ENCODE assay signal across 8 mouse cellular contexts in the genomic region with DNA sequence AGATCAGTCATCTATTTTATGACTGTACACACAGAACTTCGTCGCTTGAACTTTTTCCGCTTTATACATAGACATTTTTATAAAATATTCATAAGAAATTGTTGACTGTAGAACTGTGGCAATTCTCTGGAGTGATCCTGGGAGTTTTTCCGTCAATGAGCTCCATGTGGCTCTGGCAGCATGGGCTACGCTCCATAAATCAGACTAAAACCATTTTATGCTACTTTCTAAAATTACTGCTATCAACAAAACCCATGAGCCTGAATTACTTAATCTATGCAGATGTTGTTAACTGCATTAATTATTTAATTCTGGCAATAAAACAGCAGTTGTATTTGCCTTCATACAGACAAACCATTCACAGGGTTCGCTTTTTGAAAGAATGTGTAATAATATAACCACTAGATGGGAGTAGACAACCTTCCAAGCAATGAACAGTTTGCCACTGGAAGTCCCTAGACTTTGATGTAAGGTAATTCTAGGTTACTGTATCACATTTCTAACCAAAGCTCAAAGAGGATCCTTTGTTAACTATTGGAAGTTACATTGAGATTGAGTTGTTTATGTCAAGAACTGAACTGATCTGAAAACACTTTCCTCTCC.
A peak's percentile ranks its signal among the peaks of the same experiment; 100 is the strongest.
DNase-seq lines count a peak whose midpoint lies in the region; ATAC-seq and TF ChIP-seq lines count a peak whose summit lies in the region.

No protein-coding gene starts in this region.

- TF ChIP-seq CTCF in E14TG2a.4 (conservative IDR thresholded peaks at IDR 0.05; ENCODE audit: low read length): peak; percentile 27; the same call in 1 of the 2 replicates
- TF ChIP-seq CTCF in kidney, adult 2 months (conservative IDR thresholded peaks at IDR 0.05; ENCODE audit: insufficient read depth, insufficient read length, low read depth, low read length): no peak

- 55% methylated on average over 6 of the region's 6 CpGs for WGBS in kidney, embryonic 16.5 days
- WGBS in midbrain, embryonic 14.5 days: 55% methylated on average over 6 of the region's 6 CpGs
- WGBS in kidney, adult 2 months: 44% methylated on average over 6 of the region's 6 CpGs

- no peaks in the 10 kb centered on the region for H3K27me3 ChIP-seq in kidney, embryonic 16.5 days (ENCODE audit: insufficient read depth, low read length)
- H3K27me3 ChIP-seq in E14TG2a.4 (ENCODE audit: insufficient read depth, low read length): no peaks in the 10 kb centered on the region
- peaks cover 5% of the 10 kb centered on the region; the same call in 1 of the 2 replicates for H3K27me3 ChIP-seq in midbrain, embryonic 14.5 days (ENCODE audit: control insufficient read depth, insufficient read depth, low read length)
- H3K27me3 ChIP-seq in kidney, adult 2 months (replicated peaks; ENCODE audit: control insufficient read depth, insufficient read depth, low read length): no peaks in the 10 kb centered on the region

- H3K27ac ChIP-seq in kidney, embryonic 16.5 days (ENCODE audit: low read length): no peak overlapping the region
- H3K27ac ChIP-seq in midbrain, embryonic 14.5 days (replicated peaks; ENCODE audit: low read depth, low read length): no peak overlapping the region
- no peak overlapping the region for H3K27ac ChIP-seq in kidney, adult 2 months (ENCODE audit: insufficient read depth, low read depth, low read length)

- H3K36me3 ChIP-seq in kidney, embryonic 16.5 days (ENCODE audit: insufficient read depth, low read length): no peaks in the 10 kb centered on the region
- no peaks in the 10 kb centered on the region for H3K36me3 ChIP-seq in E14TG2a.4 (ENCODE audit: insufficient read depth, low read length)
- H3K36me3 ChIP-seq in midbrain, embryonic 14.5 days (ENCODE audit: control insufficient read depth, insufficient read depth, low read length): no peaks in the 10 kb centered on the region
- no peaks in the 10 kb centered on the region for H3K36me3 ChIP-seq in kidney, adult 2 months (ENCODE audit: control insufficient read depth, insufficient read depth, low read length)

- H3K9ac ChIP-seq in kidney, embryonic 16.5 days (replicated peaks; ENCODE audit: low read length): no peak overlapping the region
- no peak overlapping the region for H3K9ac ChIP-seq in midbrain, embryonic 14.5 days (replicated peaks; ENCODE audit: low read length)

- no peaks in the 10 kb centered on the region for H3K9me3 ChIP-seq in kidney, embryonic 16.5 days (ENCODE audit: low read length)
- no peaks in the 10 kb centered on the region for H3K9me3 ChIP-seq in E14TG2a.4 (ENCODE audit: low read length)
- no peaks in the 10 kb centered on the region for H3K9me3 ChIP-seq in midbrain, embryonic 14.5 days (ENCODE audit: control insufficient read depth, low read length)

- peak; percentile 71; the same call in 1 of the 2 replicates for ATAC-seq in kidney, embryonic 16.5 days (ENCODE audit: low FRiP score, low TSS enrichment)
- ATAC-seq in midbrain, embryonic 14.5 days (ENCODE audit: low FRiP score, low TSS enrichment): peak; percentile 59

- TF ChIP-seq POLR2A in kidney, adult 2 months (IDR thresholded peaks at IDR 0.05; ENCODE audit: low read depth, low read length): no peak

- no peak for DNase-seq in kidney, postnatal 36 days
- peak; percentile 22 for DNase-seq in embryo, embryonic 9.5 days (ENCODE audit: extremely low spot score)
- peak; percentile 84 for DNase-seq in midbrain, embryonic 14.5 days
- DNase-seq in spleen, adult 12 weeks (ENCODE audit: low spot score): no peak
- DNase-seq in urinary bladder, adult 18-20 months (ENCODE audit: low spot score in 2 of 2): no peak
- DNase-seq in kidney, adult 2 months: no peak

- H3K4me3 ChIP-seq in kidney, embryonic 16.5 days (ENCODE audit: low read length): no peak overlapping the region
- H3K4me3 ChIP-seq in E14TG2a.4 (replicated peaks; ENCODE audit: low read length): no peak overlapping the region
- H3K4me3 ChIP-seq in midbrain, embryonic 14.5 days (replicated peaks; ENCODE audit: low read depth, low read length): no peak overlapping the region
- no peak overlapping the region for H3K4me3 ChIP-seq in kidney, adult 2 months (ENCODE audit: insufficient read depth, low read depth, low read length)

- H3K4me2 ChIP-seq in kidney, embryonic 16.5 days (replicated peaks; ENCODE audit: low read depth, low read length): no peak overlapping the region
- no peak overlapping the region for H3K4me2 ChIP-seq in midbrain, embryonic 14.5 days (ENCODE audit: low read length)

- H3K4me1 ChIP-seq in kidney, embryonic 16.5 days (ENCODE audit: insufficient read depth, low read length): no peaks in the 10 kb centered on the region
- H3K4me1 ChIP-seq in E14TG2a.4 (replicated peaks; ENCODE audit: low read depth, low read length): peaks cover 18% of the 10 kb centered on the region
- no peaks in the 10 kb centered on the region for H3K4me1 ChIP-seq in midbrain, embryonic 14.5 days (ENCODE audit: control insufficient read depth, insufficient read depth, low read length)
- H3K4me1 ChIP-seq in kidney, adult 2 months (ENCODE audit: control insufficient read depth, insufficient read depth, low read length): no peaks in the 10 kb centered on the region

Comparison
In these comparisons a context has a peak if more than half of its experiments do, and no peak if none do; other contexts are left out.
1. DNase-seq: peak in embryo, embryonic 9.5 days (single experiment) and midbrain, embryonic 14.5 days (single experiment); none in kidney, postnatal 36 days (0 of 2), spleen, adult 12 weeks (single experiment), urinary bladder, adult 18-20 months (0 of 2) and kidney, adult 2 months (single experiment).